Mouse (Mus musculus) liver, postnatal 0 days (tissue): ENCODE measurements around the gene Akap11.

Experiments
- CTCF ChIP-seq: sonication (generic); IDR thresholded peaks from 2 replicates; pipeline ENCODE4 v1.5.1; 2016; ENCODE audit warnings: antibody characterized with exemption, low read depth
- EP300 ChIP-seq: IDR thresholded peaks from 2 replicates; pipeline ENCODE4 v1.6.1; 2016; ENCODE audit warnings: antibody characterized with exemption, low read depth, mild to moderate bottlenecking

DNA sequence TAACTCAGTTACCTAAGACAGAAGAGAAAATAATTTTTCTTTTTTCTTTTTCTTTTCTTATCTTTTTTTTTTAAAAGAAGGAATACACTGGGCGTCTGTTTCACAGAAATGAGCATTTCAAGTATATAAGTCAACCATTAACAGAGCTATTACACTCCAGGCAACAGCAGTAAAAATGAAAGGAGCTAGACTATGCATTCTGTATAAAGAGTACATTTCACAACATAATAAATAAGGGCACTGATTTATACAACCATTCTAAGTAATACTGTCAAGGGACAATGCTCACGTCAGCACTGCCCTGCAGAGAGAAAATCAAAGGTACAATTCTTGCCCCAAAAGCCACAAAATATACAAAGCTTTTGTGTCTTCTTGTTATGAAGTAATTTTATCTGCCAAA lies 27.7 kb upstream of the Akap11 start:
- TF ChIP-seq CTCF = no peak
- TF ChIP-seq EP300 = no peak
